Mouse (Mus musculus) limb, embryonic 11.5 days (tissue): ENCODE measurements at regions not wholly inside any gene's neighbourhood (a gene's known extent, or its start where the extent isn't known, plus 50 kb on each side); places are given as distances from the start of the nearest gene placed in this dataset.

ENCODE experiments used
- ATAC-seq: fragments of 200-750 bp; cut with Nextera tagmentation; 2 replicates; pipeline ENCODE4 v1.8.0; 2017; ENCODE audit warnings: low read depth; ENCODE audit not compliant: insufficient number of reproducible peaks, low FRiP score, low TSS enrichment
- DNase-seq: peaks from one replicate; pipeline ENCODE4 v3.0.0-alpha.2; 2015; ENCODE audit warnings: low spot score
- H3K27ac ChIP-seq: fragments of 300-500 bp; sonication (generic); replicated peaks from 2 replicates; pipeline ENCODE4 v1.5.1; 2014; ENCODE audit warnings: low read depth, mild to moderate bottlenecking, low read length
- H3K27me3 ChIP-seq: fragments of 300-500 bp; sonication (generic); 2 replicates; pipeline ENCODE4 v1.6.1; 2014; ENCODE audit warnings: mild to moderate bottlenecking, low read length, mixed read lengths; ENCODE audit not compliant: control insufficient read depth, insufficient read depth
- H3K36me3 ChIP-seq: fragments of 300-500 bp; sonication (generic); 2 replicates; pipeline ENCODE4 v1.6.1; 2014; ENCODE audit warnings: mild to moderate bottlenecking, low read length, moderate library complexity, mixed read lengths; ENCODE audit not compliant: control insufficient read depth, insufficient read depth
- H3K4me1 ChIP-seq: fragments of 300-500 bp; sonication (generic); 2 replicates; pipeline ENCODE4 v1.6.1; 2014; ENCODE audit warnings: low read length, mixed read lengths; ENCODE audit not compliant: control insufficient read depth, insufficient read depth
- H3K4me2 ChIP-seq: fragments of 300-500 bp; sonication (generic); 2 replicates; pipeline ENCODE4 v1.6.1; 2014; ENCODE audit warnings: low read depth, mild to moderate bottlenecking, moderate library complexity; ENCODE audit not compliant: severe bottlenecking
- H3K4me3 ChIP-seq: fragments of 300-500 bp; sonication (generic); 2 replicates; pipeline ENCODE4 v1.5.1; 2014; ENCODE audit warnings: low read depth, low read length
- H3K9ac ChIP-seq: fragments of 300-500 bp; sonication (generic); 2 replicates; pipeline ENCODE4 v1.6.1; 2014; ENCODE audit warnings: mild to moderate bottlenecking, low read length
- H3K9me3 ChIP-seq: fragments of 300-500 bp; sonication (generic); 2 replicates; pipeline ENCODE4 v1.6.1; 2016; ENCODE audit warnings: low read length; ENCODE audit not compliant: control insufficient read depth
- WGBS: fragments of 180-500 bp; shearing (Covaris S2); extraction: QIAGEN DNeasy Blood & Tissue Kit; methylation state at CpG from one replicate; pipeline ENCODE4 v1.1.7; 2014; 5-methylcytosine and 5-hydroxymethylcytosine counted together

DNA sequence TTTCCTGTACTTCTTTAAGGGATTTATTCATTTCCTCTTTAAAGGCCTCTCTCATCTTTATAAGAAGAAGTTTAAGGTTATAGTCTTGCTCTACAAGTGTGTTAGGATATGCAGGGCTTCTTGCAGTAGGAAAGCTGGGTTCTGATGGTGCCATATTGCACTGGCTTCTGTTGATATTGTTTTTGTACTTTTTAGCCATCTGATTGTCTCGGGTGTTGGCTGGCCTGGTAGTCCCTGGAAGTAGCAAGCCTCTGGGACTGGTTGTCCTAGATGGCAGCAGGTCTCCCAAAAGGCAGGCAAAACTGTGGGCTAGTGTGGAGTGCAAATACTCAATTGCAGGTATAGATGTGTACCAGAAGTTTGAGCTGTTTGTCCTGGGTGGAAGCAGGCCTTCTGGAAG is 147.1 kb downstream of the Ccdc71l start:
- Histone ChIP-seq H3K4me3 (no peak overlapping the region), H3K36me3 (no peaks in the 10 kb centered on the region), H3K4me1 (no peaks in the 10 kb centered on the region), H3K9ac (no peak overlapping the region), H3K27me3 (no peaks in the 10 kb centered on the region), H3K9me3 (no peaks in the 10 kb centered on the region), H3K27ac (no peak overlapping the region), H3K4me2 (no peak overlapping the region)
- 73% methylated on average over 1 of the region's 1 CpGs for WGBS
- DNase-seq (no peak), ATAC-seq (no peak)

DNA sequence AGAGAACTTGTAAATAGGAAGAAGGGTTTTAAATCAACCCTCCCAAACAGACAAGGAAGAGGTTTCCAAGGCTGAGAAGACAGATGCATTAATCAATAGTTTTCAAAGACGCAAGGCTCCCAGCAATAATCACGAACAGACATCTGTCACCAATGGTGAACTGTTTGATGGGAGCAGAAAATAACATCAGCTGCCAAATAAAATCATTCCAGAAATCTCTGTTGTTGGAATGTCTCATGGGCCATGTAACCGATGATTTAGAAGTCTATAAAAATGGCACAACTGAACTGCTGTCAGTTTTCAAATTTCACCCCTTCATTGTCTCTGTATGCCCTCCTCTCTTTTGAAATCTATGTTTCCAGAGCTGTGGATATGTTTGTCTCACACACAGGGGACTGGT is 152.7 kb downstream of the Ccdc71l start:
- H3K9me3 ChIP-seq: no peaks in the 10 kb centered on the region
- no peak for ATAC-seq
- no peaks in the 10 kb centered on the region for H3K36me3 ChIP-seq
- 87% methylated on average over 3 of the region's 3 CpGs for WGBS
- H3K4me3 ChIP-seq: no peak overlapping the region
- no peak for DNase-seq
- no peak overlapping the region for H3K9ac ChIP-seq
- no peak overlapping the region for H3K27ac ChIP-seq
- no peaks in the 10 kb centered on the region for H3K27me3 ChIP-seq
- H3K4me1 ChIP-seq: no peaks in the 10 kb centered on the region
- no peak overlapping the region for H3K4me2 ChIP-seq

DNA sequence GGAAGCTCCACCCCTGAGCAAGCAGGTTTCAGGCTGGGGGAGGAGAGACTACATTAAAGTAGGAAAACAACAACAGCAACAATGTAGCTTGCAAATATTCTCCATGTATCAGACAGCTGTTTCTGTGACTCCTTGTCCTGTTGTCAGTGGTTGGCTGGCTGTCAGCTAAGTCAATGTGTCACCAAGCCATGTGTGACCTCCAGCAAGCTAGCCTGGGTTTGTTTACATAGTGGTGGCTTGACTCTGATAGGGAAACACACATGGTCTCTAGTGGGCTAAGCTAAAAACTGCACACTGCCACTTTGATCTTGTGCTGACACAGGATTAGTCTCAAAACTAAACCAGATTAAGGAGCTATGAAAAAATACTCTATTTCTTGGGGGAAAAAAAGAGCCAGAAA is 155.1 kb downstream of the Ccdc71l start:
- Histone ChIP-seq H3K9ac (no peak overlapping the region), H3K27ac (no peak overlapping the region), H3K4me2 (no peak overlapping the region), H3K27me3 (no peaks in the 10 kb centered on the region), H3K9me3 (no peaks in the 10 kb centered on the region), H3K4me1 (no peaks in the 10 kb centered on the region), H3K4me3 (no peak overlapping the region), H3K36me3 (no peaks in the 10 kb centered on the region)
- no peak for DNase-seq
- no peak for ATAC-seq

DNA sequence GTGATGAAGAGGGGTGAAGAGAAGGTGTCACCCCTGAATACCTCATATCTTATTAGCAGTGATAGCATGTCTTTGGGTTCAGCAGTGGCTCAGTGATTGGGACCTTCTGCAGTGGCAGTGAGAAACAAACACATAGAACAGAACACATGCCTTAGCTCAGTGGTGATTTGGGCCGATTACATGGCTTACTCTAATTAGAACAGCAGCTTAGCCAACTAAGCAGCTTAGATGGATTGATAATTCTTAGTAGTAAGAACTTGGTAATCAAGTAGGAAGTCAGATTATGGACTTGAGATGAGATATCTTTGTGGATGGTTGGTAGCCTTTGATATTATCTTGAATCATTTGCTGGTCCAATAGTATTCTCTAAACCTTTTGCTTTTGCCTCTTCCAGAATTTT is 167.0 kb downstream of the Ccdc71l start:
- no peaks in the 10 kb centered on the region for H3K36me3 ChIP-seq
- no peaks in the 10 kb centered on the region for H3K9me3 ChIP-seq
- ATAC-seq (no peak), DNase-seq (no peak)
- H3K27ac ChIP-seq: no peak overlapping the region
- H3K4me1 ChIP-seq: no peaks in the 10 kb centered on the region
- H3K27me3 ChIP-seq: no peaks in the 10 kb centered on the region
- 94% methylated on average over 1 of the region's 1 CpGs for WGBS
- no peak overlapping the region for H3K4me3 ChIP-seq
- H3K9ac ChIP-seq: no peak overlapping the region
- H3K4me2 ChIP-seq: no peak overlapping the region

DNA sequence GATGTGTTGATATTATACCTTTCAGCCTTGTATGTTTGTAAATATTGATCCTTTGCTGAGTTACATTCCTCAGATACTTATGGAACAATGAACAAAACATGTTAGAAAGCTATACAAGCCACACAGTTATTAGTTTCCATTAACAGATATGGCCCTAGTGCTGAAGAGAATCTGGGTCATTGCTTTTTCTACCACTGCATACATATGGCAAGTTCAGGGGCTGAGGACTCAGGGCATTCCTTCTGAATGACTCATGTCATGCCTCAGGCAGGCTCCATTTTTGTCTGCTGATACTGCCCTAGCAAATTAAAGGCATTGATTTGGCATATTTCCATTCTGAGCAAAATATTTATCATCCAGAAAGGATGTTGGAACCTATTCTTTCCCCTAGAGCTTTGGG is 167.9 kb downstream of the Ccdc71l start:
- Histone ChIP-seq H3K36me3 (no peaks in the 10 kb centered on the region), H3K27ac (no peak overlapping the region), H3K4me1 (no peaks in the 10 kb centered on the region), H3K4me2 (no peak overlapping the region), H3K27me3 (no peaks in the 10 kb centered on the region), H3K9ac (no peak overlapping the region), H3K4me3 (no peak overlapping the region), H3K9me3 (no peaks in the 10 kb centered on the region)
- no peak for DNase-seq
- ATAC-seq: no peak

DNA sequence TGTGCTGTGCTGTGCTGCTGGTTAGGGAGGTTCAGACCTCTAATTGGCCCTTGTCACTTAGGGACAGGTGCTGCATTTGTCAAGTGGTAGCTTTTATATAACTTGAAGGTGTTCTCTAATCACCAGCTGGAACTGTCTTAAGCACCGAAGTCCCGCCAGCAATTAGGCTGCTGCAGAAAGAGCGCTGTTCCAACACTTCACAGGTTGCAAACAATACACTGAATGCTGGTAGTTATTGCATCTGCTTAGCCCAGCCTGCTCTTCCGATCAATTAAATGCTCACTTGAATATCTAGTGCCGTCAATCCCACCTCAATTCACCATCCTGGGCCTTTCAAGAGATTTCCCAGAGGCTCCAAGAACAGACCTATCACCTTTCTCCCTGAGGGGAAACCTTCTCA is 175.3 kb downstream of the Ccdc71l start:
- no peaks in the 10 kb centered on the region for H3K4me1 ChIP-seq
- DNase-seq: no peak
- no peaks in the 10 kb centered on the region for H3K36me3 ChIP-seq
- no peak overlapping the region for H3K4me3 ChIP-seq
- no peak overlapping the region for H3K27ac ChIP-seq
- WGBS: 80% methylated on average over 5 of the region's 5 CpGs
- H3K27me3 ChIP-seq: no peaks in the 10 kb centered on the region
- H3K4me2 ChIP-seq: no peak overlapping the region
- H3K9ac ChIP-seq: no peak overlapping the region
- no peaks in the 10 kb centered on the region for H3K9me3 ChIP-seq
- no peak for ATAC-seq

DNA sequence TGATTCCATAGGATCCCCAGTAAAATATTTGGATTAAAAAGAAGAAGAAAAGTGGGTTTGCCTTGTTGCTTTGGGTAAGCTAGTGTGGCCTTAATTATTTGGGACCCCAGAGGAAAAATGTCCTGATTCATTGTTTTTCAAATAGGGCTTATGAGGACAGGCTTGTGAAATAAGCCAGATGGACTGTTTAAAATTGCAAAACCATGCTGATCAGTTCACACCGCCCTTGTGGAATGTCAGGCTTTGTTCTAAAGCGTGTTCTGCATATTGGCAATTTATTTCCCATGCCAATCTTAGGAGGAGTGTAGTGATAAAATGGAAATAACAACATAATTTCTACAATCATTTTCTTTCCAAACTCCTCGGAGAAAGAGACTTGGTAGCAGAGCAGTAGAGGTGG is 189.3 kb downstream of the Ccdc71l start:
- no peak for ATAC-seq

DNA sequence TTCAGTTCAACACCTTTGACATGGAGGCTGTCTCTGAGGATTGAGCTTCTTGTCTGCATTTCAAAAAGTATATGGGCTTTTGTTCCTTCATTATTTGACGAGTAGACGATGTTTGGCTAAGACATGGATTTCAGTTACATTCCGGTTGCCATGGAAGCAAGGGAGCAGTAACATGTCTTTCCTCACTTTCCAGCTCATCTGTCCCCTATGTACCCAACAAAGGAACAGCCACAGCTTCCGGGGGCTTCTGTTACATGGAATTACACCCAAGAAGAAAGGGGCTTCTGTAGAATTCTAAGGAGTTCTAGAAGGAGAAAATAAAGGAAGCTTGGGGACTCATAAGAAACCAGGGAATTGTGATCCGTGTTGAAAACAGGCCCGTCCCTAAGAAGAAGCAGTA is 202.8 kb downstream of the Ccdc71l start:
- WGBS: 90% methylated on average over 6 of the region's 6 CpGs
- no peaks in the 10 kb centered on the region for H3K9me3 ChIP-seq
- H3K4me1 ChIP-seq: no peaks in the 10 kb centered on the region
- DNase-seq (no peak), ATAC-seq (no peak)
- H3K9ac ChIP-seq: no peak overlapping the region
- no peaks in the 10 kb centered on the region for H3K36me3 ChIP-seq
- no peak overlapping the region for H3K27ac ChIP-seq
- H3K27me3 ChIP-seq: no peaks in the 10 kb centered on the region
- H3K4me3 ChIP-seq: no peak overlapping the region
- no peak overlapping the region for H3K4me2 ChIP-seq

More for the DNA sequence above, 189.3 kb downstream of the Ccdc71l start:
- Histone ChIP-seq H3K4me1 (no peaks in the 10 kb centered on the region), H3K9me3 (no peaks in the 10 kb centered on the region), H3K36me3 (no peaks in the 10 kb centered on the region), H3K9ac (no peak overlapping the region), H3K4me3 (no peak overlapping the region), H3K27ac (no peak overlapping the region), H3K4me2 (no peak overlapping the region), H3K27me3 (no peaks in the 10 kb centered on the region)
- no peak for DNase-seq
- WGBS: 84% methylated on average over 3 of the region's 3 CpGs

DNA sequence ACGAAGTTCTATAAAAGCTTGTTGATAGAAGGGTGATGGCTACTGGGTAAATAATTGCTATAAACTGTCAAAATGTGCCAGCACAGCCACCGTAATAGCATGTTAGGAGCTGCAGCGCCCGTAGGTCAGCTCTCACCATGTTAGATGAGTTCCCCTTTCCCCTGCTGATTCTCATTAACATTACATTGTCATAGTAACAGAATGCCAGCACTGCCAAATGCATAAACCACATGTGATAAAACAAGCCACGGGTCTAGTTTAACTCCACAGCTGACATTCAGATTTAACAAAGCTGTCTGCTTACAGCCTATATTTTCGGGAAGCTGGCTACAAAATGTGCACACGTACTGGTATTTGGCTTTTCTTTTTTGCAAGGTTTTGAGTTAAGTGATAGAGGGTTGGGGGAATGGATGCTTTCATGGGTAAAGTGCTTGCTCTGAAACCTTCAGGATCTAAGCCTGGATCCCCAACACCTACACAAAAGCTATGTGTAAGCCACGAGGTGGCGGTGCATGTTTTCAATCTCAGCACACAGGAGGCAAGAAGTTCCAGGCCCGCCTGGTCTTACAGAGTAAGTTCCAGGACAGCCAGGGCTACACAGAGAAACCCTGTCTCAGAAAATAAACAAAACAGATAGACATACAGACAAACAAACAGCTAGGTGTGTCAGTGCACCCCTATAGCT is 217.1 kb upstream of the Nampt start:
- Histone ChIP-seq H3K4me1 (no peaks in the 10 kb centered on the region), H3K4me2 (no peak overlapping the region), H3K9me3 (no peaks in the 10 kb centered on the region), H3K27ac (no peak overlapping the region), H3K36me3 (no peaks in the 10 kb centered on the region), H3K9ac (no peak overlapping the region), H3K4me3 (no peak overlapping the region), H3K27me3 (no peaks in the 10 kb centered on the region)
- DNase-seq (no peak), ATAC-seq (no peak)
- WGBS: 73% methylated on average over 10 of the region's 10 CpGs
